Mouse (Mus musculus): ENCODE results near the gene Olfr1342.

The Olfr1342 gene

GRCm38 (mm10) chr4:118692412-118692973 lies at the start of gene Olfr1342:
Olfr1342 (minus strand) TSS chr4:118692756.
- no peak for DNase-seq (ENCODE audit: low read depth)

- no peak for DNase-seq (ENCODE audit: low read depth)
Observed at GRCm38 (mm10) chr4:118741881-118742280, 49.3 kb upstream of the Olfr1342 start.

- no peak for DNase-seq (ENCODE audit: low read depth)
Observed at GRCm38 (mm10) chr4:118740988-118741698, 48.6 kb upstream of the Olfr1342 start.

DNA sequence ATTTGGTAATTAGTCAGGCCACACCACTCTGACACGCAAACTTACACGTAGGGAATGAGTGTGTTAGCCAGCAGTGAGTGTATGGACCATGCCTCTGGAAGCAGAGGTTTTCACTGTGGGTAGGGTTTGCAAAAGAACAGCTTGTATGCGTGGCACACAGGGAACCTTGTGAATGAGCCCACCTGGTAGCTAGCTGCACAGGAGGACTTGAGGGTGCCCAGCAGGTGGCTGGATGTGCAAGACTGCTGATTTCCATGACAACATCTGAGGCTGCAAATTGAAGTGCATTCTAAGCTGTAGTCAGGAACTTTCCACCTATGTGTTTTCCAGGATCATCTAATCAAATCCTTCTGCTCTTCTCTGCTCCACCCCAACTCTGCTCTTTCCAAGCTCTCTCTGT lies 47.0 kb upstream of the Olfr1342 start:
- DNase-seq (ENCODE audit: low read depth), result no peak

- no peak for DNase-seq (ENCODE audit: low read depth)
Observed at GRCm38 (mm10) chr4:118731875-118732274, 39.3 kb upstream of the Olfr1342 start, which contains the start of gene Olfr1339. Olfr1339 (plus strand) TSS chr4:118732175.

- peak; percentile 5 for DNase-seq (ENCODE audit: low read depth)
Observed at GRCm38 (mm10) chr4:118721742-118722483, 29.4 kb upstream of the Olfr1342 start.

GRCm38 (mm10) chr4:118719838-118720237 lies 27.3 kb upstream of the Olfr1342 start, which contains the start of gene Olfr1340:
Olfr1340 (plus strand) TSS chr4:118720138.
- DNase-seq (ENCODE audit: low read depth), result no peak

GRCm38 (mm10) chr4:118711656-118712055 lies 19.1 kb upstream of the Olfr1342 start:
- DNase-seq (ENCODE audit: low read depth), result no peak

GRCm38 (mm10) chr4:118708086-118708485 lies 15.5 kb upstream of the Olfr1342 start:
- no peak for DNase-seq (ENCODE audit: low read depth)

GRCm38 (mm10) chr4:118703223-118703622 lies 10.7 kb upstream of the Olfr1342 start, which contains the start of gene Olfr1341:
Olfr1341 (plus strand) TSS chr4:118703523.
- DNase-seq (ENCODE audit: low read depth), result no peak

GRCm38 (mm10) chr4:118693812-118694211 lies 1.3 kb upstream of the Olfr1342 start:
- no peak for DNase-seq (ENCODE audit: low read depth)

DNA sequence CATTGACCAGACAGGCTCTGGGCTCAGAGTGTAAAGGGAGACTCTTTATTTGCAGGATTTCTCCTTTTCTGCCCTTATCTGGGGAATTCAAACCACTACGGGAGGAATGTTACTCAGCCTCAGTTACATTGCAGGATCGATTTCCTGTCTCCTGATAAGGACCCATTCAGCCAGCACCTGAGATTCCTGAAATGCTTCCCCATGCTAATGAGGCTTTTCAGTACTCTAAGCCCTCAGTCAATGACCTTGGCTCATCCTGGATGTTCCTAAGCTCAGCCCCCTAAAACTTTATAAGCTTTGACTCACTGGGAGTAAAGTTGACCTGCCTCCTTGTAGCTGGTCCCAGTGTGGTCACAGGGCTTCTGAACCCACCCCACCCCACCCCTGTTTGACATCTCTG lies 5.5 kb downstream of the Olfr1342 start:
- DNase-seq (ENCODE audit: low read depth), result no peak

GRCm38 (mm10) chr4:118658652-118659051 lies 33.9 kb downstream of the Olfr1342 start, which contains the start of gene Olfr62:
Olfr62 (plus strand) TSS chr4:118658952.
- DNase-seq (ENCODE audit: low read depth), result no peak

- peak; percentile 36 for DNase-seq (ENCODE audit: low read depth)
Observed at GRCm38 (mm10) chr4:118645234-118645633, 47.3 kb downstream of the Olfr1342 start.

- no peak for DNase-seq (ENCODE audit: low read depth)
Observed at GRCm38 (mm10) chr4:118642346-118643190, 50.0 kb downstream of the Olfr1342 start.

Data from c-Kit-positive CD71-positive TER-119-negative erythroid progenitor cells, embryonic 14.5 days (primary cell).